Mouse (Mus musculus): ENCODE results near the gene Trp53bp2. TPM values are rescaled to one million over a fixed set of nuclear protein-coding genes. Genes with fewer than 3 reads are reported as not detected.

The Trp53bp2 gene
- polyA plus RNA-seq, 1 experiment from 2014 or later: 26.9 TPM

DNA sequence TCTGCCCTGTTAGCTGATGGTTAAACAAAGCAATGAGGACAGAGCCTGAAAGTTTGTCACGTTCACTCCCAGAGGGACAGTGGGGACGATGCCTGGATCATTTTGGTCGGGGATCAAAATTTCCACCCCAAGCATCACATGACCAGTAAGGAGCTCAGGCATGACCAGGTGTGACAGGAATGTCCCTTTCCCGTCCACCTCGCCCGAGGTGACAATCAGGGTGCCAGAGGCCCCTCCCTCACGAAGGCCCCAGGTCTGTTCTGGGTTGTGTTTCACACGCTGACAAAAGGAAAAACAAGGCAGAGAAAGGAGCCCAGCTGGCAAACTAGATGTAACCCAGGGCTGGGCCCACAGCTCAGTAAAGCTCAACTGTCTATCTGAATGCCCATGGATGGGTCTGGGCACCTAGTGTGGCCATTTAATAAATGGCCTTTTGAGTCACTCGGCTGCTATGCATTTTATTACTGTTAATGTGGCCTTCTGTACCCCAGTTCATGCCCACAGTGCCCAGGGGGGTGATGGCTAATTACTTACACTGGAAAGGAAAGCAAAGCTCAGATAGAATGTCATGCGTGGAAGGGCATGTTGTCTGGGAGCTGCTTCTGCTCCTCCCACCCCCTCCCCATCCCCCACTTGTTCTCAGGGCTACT is 72.8 kb downstream of the Trp53bp2 start:
- no peak overlapping the region for H3K4me2 ChIP-seq (ENCODE audit: low read length)
- no peak overlapping the region for H3K9ac ChIP-seq (ENCODE audit: low read length)
- peaks cover 97% of the 10 kb centered on the region for H3K36me3 ChIP-seq (ENCODE audit: control insufficient read depth, insufficient read depth, low read length)
- no peak for DNase-seq (ENCODE audit: low spot score)
- no peaks in the 10 kb centered on the region for H3K27me3 ChIP-seq (replicated peaks; ENCODE audit: control insufficient read depth, insufficient read depth, low read length)
- WGBS: 86% methylated on average over 10 of the region's 10 CpGs
- ATAC-seq (replicated peaks; ENCODE audit: low FRiP score, low TSS enrichment, low read depth): no peak
- H3K4me1 ChIP-seq (replicated peaks; ENCODE audit: control insufficient read depth, insufficient read depth, low read length): no peaks in the 10 kb centered on the region
- H3K9me3 ChIP-seq (ENCODE audit: control insufficient read depth, low read length): no peaks in the 10 kb centered on the region
- no peak overlapping the region for H3K27ac ChIP-seq (ENCODE audit: low read depth)
- H3K4me3 ChIP-seq (ENCODE audit: low read depth, low read length): no peak overlapping the region

DNA sequence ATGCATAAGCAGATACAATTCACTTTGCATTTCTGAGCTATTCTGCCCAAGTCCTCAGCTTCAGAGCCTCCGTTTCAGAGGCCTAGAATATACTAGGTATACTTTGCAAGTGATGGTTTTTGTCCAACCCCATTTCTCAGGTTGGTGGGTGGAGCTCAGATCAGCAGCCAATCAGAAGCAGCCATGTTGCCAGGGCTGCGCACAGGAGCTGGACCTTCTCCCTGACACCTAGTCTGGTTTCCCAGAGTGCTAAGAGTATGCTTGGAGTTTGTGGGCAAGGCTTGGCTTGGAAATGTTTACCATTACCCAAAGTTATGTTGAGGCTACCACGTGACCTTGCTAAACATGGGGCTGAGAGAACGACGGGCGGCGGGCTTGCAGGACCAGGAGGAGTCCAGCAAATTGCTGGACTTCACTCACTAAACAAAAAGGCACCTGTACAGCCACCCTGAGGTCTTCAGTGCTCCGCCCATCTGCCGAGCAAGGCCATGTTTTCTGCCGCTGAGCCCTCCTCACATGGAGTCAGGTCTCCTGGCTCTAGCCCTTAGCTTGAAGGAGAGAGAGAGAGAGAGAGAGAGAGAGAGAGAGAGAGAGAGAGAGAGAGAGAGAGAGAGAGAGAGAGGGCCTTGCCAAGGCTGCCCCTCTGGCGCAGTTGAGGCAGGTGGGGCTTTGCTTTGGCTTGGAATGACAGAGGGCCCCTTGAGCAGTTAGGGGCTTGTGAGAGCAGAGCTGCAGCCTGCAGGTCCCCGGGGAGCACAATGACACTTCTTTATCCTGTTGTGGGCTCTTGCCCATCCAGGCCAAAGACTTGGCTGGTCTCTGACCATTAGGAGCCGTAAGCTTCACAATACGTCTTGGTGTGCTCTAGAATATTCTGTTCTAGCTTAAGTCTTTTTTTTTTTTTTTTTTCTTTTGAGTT is 74.3 kb downstream of the Trp53bp2 start:
- Histone ChIP-seq H3K4me1 (replicated peaks; ENCODE audit: control insufficient read depth, insufficient read depth, low read length) (no peaks in the 10 kb centered on the region), H3K4me3 (ENCODE audit: low read depth, low read length) (no peak overlapping the region), H3K36me3 (ENCODE audit: control insufficient read depth, insufficient read depth, low read length) (peaks cover 95% of the 10 kb centered on the region), H3K27ac (ENCODE audit: low read depth) (no peak overlapping the region), H3K9me3 (ENCODE audit: control insufficient read depth, low read length) (no peaks in the 10 kb centered on the region), H3K9ac (ENCODE audit: low read length) (no peak overlapping the region), H3K4me2 (ENCODE audit: low read length) (no peak overlapping the region), H3K27me3 (replicated peaks; ENCODE audit: control insufficient read depth, insufficient read depth, low read length) (no peaks in the 10 kb centered on the region)
- WGBS: 88% methylated on average over 14 of the region's 14 CpGs
- DNase-seq (ENCODE audit: low spot score) (no peak), ATAC-seq (replicated peaks; ENCODE audit: low FRiP score, low TSS enrichment, low read depth) (no peak)

DNA sequence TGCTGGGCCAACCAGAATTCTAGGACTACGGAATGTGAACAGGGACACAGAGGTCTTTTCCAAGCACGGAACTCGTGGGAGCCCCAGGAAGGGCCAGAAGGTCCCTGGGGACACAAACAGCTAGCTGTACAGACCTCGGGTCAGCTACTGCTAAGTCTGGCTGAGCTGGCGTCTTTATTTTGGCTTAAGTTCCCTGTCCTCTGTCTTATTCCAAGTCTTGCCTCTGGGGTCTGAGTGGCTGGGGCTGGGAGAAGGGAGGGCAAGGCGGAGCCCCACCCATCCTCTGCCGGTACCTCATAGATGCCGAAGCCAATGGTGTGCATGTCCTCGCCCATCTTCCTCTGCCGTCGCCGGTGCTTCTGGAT is 74.9 kb downstream of the Trp53bp2 start:
- H3K4me3 ChIP-seq (ENCODE audit: low read depth, low read length): no peak overlapping the region
- H3K4me1 ChIP-seq (replicated peaks; ENCODE audit: control insufficient read depth, insufficient read depth, low read length): no peaks in the 10 kb centered on the region
- 90% methylated on average over 12 of the region's 12 CpGs for WGBS
- DNase-seq (ENCODE audit: low spot score) (no peak), ATAC-seq (replicated peaks; ENCODE audit: low FRiP score, low TSS enrichment, low read depth) (no peak)
- H3K9ac ChIP-seq (ENCODE audit: low read length): no peak overlapping the region
- H3K9me3 ChIP-seq (ENCODE audit: control insufficient read depth, low read length): no peaks in the 10 kb centered on the region
- H3K4me2 ChIP-seq (ENCODE audit: low read length): no peak overlapping the region
- H3K27me3 ChIP-seq (replicated peaks; ENCODE audit: control insufficient read depth, insufficient read depth, low read length): no peaks in the 10 kb centered on the region
- H3K27ac ChIP-seq (ENCODE audit: low read depth): no peak overlapping the region
- peaks cover 95% of the 10 kb centered on the region for H3K36me3 ChIP-seq (ENCODE audit: control insufficient read depth, insufficient read depth, low read length)

DNA sequence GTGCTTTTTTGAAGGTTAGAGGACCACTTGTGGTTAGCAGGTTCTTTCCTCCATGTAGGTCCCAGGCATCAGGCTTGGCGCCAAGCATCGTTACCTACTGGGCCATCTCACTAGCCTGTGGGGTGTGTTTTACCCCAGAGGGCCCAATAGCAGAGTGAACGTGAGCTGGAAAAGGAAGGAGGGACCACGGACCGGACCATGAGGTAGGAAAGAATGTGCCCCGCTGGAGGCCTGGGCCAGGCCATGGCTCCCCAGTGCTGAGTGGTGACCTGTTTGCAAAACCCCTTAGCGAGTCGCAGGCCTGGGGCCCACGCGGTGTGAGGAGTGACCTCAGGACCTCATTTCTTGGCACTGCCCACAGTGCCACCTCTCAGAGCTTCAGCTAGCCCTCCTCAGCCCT is 79.5 kb downstream of the Trp53bp2 start:
- ATAC-seq (replicated peaks; ENCODE audit: low FRiP score, low TSS enrichment, low read depth) (no peak), DNase-seq (ENCODE audit: low spot score) (no peak)
- Histone ChIP-seq H3K27ac (ENCODE audit: low read depth) (no peak overlapping the region), H3K4me3 (ENCODE audit: low read depth, low read length) (no peak overlapping the region), H3K4me1 (replicated peaks; ENCODE audit: control insufficient read depth, insufficient read depth, low read length) (peaks cover 5% of the 10 kb centered on the region; the same call in 1 of the 2 replicates), H3K4me2 (ENCODE audit: low read length) (no peak overlapping the region), H3K9ac (ENCODE audit: low read length) (no peak overlapping the region), H3K27me3 (replicated peaks; ENCODE audit: control insufficient read depth, insufficient read depth, low read length) (no peaks in the 10 kb centered on the region), H3K9me3 (ENCODE audit: control insufficient read depth, low read length) (no peaks in the 10 kb centered on the region), H3K36me3 (ENCODE audit: control insufficient read depth, insufficient read depth, low read length) (peaks cover 78% of the 10 kb centered on the region)
- 91% methylated on average over 10 of the region's 10 CpGs for WGBS

DNA sequence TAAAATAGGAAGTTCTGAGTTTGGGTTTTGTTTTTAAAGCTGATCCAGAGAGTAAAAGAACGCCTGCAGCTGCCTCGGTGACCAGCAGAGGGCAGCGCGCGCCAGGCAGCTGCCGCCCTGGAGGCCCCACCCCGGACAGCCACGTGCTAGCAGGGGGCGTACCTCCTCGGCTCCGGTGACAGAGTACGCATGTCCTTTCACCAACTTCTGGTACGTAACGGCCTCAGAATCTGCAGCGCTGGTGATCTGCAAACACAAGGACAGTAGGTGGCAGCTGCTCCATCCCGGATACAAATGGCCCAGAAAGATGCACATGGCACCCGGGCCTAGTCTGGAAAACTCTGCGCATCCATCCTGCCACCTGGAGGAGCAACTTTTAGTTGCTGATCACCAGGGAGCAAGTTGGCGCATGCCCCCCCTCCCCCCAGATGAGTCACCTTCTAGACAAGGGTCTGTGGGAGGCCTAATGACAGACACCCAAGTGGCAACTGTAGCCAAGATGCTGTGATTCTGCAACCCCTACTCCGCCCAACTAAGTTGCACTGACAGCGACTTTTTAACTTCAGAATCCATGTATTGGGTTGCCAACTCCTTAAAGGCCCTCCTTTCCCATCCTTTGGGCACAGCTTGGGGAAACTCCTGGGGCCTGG is 81.0 kb downstream of the Trp53bp2 start:
- Histone ChIP-seq H3K27ac (ENCODE audit: low read depth) (0 out of 2 replicates have a peak overlapping the region, but pooled peaks have one; percentile 11), H3K36me3 (ENCODE audit: control insufficient read depth, insufficient read depth, low read length) (peaks cover 64% of the 10 kb centered on the region), H3K27me3 (replicated peaks; ENCODE audit: control insufficient read depth, insufficient read depth, low read length) (no peaks in the 10 kb centered on the region), H3K4me1 (replicated peaks; ENCODE audit: control insufficient read depth, insufficient read depth, low read length) (peaks cover 5% of the 10 kb centered on the region; the same call in 1 of the 2 replicates), H3K4me2 (ENCODE audit: low read length) (peak overlapping the region; percentile 38), H3K9ac (ENCODE audit: low read length) (no peak overlapping the region), H3K4me3 (ENCODE audit: low read depth, low read length) (no peak overlapping the region), H3K9me3 (ENCODE audit: control insufficient read depth, low read length) (no peaks in the 10 kb centered on the region)
- WGBS: 9% methylated on average over 21 of the region's 21 CpGs
- ATAC-seq (replicated peaks; ENCODE audit: low FRiP score, low TSS enrichment, low read depth) (peak; percentile 91), DNase-seq (ENCODE audit: low spot score) (peak; percentile 92)

DNA sequence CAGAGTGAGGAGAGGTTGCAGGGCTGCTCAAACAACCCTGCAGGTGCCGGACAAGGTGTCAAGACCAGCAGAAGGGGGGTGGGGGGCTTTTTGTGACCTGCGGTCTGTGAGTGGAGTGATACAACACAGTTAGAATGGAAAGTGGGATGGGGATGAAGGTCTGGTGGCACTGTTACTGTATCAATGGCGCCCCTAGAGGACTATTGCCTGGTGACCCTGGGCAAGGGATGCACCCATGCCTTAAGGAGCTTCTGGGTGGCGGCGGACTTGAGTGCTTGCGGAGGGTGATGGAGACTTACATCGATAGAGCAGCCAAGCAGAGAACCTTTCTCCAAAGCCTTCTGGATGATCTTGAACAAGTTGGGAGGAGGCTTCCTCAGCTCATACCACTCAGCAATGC is 81.6 kb downstream of the Trp53bp2 start:
- no peak for ATAC-seq (replicated peaks; ENCODE audit: low FRiP score, low TSS enrichment, low read depth)
- Histone ChIP-seq H3K4me1 (replicated peaks; ENCODE audit: control insufficient read depth, insufficient read depth, low read length) (peaks cover 5% of the 10 kb centered on the region; the same call in 1 of the 2 replicates), H3K36me3 (ENCODE audit: control insufficient read depth, insufficient read depth, low read length) (peaks cover 57% of the 10 kb centered on the region), H3K27me3 (replicated peaks; ENCODE audit: control insufficient read depth, insufficient read depth, low read length) (no peaks in the 10 kb centered on the region), H3K27ac (ENCODE audit: low read depth) (0 out of 2 replicates have a peak overlapping the region, but pooled peaks have one; percentile 11), H3K4me2 (ENCODE audit: low read length) (no peak overlapping the region), H3K4me3 (ENCODE audit: low read depth, low read length) (no peak overlapping the region), H3K9ac (ENCODE audit: low read length) (no peak overlapping the region), H3K9me3 (ENCODE audit: control insufficient read depth, low read length) (no peaks in the 10 kb centered on the region)
- WGBS: 77% methylated on average over 7 of the region's 7 CpGs
- no peak for DNase-seq (ENCODE audit: low spot score)

DNA sequence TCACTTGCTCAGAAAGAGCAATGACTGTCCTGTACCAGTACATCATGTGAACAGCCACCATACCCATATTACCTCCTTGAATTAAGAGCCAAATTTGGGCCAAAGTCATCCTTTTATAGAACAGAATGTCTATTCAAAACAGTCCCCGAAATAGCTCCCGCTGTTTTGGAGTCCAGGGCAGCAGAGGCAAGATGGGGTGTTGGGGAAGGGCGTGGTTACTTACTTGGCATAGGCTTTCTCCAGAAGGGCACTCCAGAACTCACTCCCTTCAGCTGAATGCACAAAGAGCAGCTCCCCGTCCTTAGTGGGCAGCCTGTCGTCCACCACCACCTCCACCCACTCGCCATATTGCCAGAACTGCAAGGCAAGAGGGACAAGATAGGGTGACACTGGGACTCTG is 82.9 kb downstream of the Trp53bp2 start:
- H3K27me3 ChIP-seq (replicated peaks; ENCODE audit: control insufficient read depth, insufficient read depth, low read length): no peaks in the 10 kb centered on the region
- H3K4me3 ChIP-seq (ENCODE audit: low read depth, low read length): no peak overlapping the region
- no peak for ATAC-seq (replicated peaks; ENCODE audit: low FRiP score, low TSS enrichment, low read depth)
- no peak overlapping the region for H3K9ac ChIP-seq (ENCODE audit: low read length)
- no peak for DNase-seq (ENCODE audit: low spot score)
- H3K27ac ChIP-seq (ENCODE audit: low read depth): no peak overlapping the region
- H3K36me3 ChIP-seq (ENCODE audit: control insufficient read depth, insufficient read depth, low read length): peaks cover 51% of the 10 kb centered on the region
- no peaks in the 10 kb centered on the region for H3K9me3 ChIP-seq (ENCODE audit: control insufficient read depth, low read length)
- WGBS: 88% methylated on average over 6 of the region's 6 CpGs
- peaks cover 8% of the 10 kb centered on the region; the same call in 1 of the 2 replicates for H3K4me1 ChIP-seq (replicated peaks; ENCODE audit: control insufficient read depth, insufficient read depth, low read length)
- H3K4me2 ChIP-seq (ENCODE audit: low read length): no peak overlapping the region

DNA sequence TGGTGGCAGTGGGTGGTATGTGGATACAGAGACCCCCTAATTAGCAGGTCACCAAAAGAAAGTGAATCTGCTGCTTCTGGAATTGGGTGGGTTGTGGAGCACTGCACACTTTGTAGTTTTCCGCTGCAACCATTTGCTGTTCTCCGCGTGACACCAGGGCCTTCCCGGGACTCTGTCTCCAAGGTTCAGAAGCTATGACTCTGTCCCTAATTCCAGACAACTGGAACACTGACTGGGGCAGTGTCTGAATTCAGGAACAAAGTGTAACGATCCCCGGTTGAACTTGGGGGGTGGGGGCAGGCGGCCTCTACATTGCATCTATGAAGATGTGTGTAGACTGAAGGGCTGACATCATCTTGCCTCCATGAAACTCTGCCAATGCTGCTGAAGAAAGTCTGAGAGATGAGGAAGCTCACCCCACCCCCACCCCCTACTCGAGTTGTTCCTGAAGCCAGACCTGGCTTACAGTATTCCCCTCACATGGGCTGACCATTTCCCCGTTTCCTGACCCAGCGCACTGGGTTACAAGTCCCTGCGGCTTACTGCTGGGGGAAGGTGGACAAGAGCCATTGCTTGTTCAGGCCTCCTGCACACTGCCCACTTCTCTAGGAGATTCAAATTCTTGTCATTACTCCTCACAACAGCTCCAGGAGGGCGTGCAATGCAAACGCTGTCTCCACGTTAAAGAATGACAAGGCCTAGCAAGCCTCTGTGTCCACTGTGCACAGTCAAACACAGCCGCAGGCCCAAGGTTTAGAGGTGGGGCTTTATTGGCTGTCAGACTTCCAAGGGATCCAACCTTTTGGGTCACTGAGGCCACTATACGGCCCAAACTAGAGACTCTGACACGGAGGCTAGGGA is 85.5 kb downstream of the Trp53bp2 start:
- Histone ChIP-seq H3K27me3 (replicated peaks; ENCODE audit: control insufficient read depth, insufficient read depth, low read length) (no peaks in the 10 kb centered on the region), H3K9ac (ENCODE audit: low read length) (no peak overlapping the region), H3K36me3 (ENCODE audit: control insufficient read depth, insufficient read depth, low read length) (peaks cover 28% of the 10 kb centered on the region), H3K4me1 (replicated peaks; ENCODE audit: control insufficient read depth, insufficient read depth, low read length) (peaks cover 23% of the 10 kb centered on the region), H3K9me3 (ENCODE audit: control insufficient read depth, low read length) (no peaks in the 10 kb centered on the region), H3K27ac (ENCODE audit: low read depth) (no peak overlapping the region; the same call in 1 of the 2 replicates), H3K4me3 (ENCODE audit: low read depth, low read length) (no peak overlapping the region), H3K4me2 (ENCODE audit: low read length) (no peak overlapping the region)
- WGBS: 72% methylated on average over 17 of the region's 17 CpGs
- DNase-seq (ENCODE audit: low spot score) (no peak), ATAC-seq (replicated peaks; ENCODE audit: low FRiP score, low TSS enrichment, low read depth) (no peak)
